Mouse (Mus musculus): Measurements from ENCODE around the gene Txnip. TPM values are rescaled to one million over a fixed set of nuclear protein-coding genes. Genes with fewer than 3 reads are reported as not detected.

Txnip gene
- polyA plus RNA-seq, 1 experiment from 2014 or later, result 257 TPM

- H3K4me2 ChIP-seq (ENCODE audit: low read length), result no peak overlapping the region
- H3K9ac ChIP-seq (ENCODE audit: low read length), result no peak overlapping the region; the same call in 1 of the 2 replicates
- no peaks in the 10 kb centered on the region for H3K27me3 ChIP-seq (ENCODE audit: control insufficient read depth, insufficient read depth, low read length)
- H3K4me1 ChIP-seq (ENCODE audit: control insufficient read depth in 2 of 2, insufficient read depth in 2 of 2, low read length in 2 of 2), result peaks cover 21 to 35% of the 10 kb centered on the region in 2 experiments
- ATAC-seq (ENCODE audit: insufficient number of reproducible peaks, insufficient read depth, low FRiP score, low read depth), result no peak
- H3K9me3 ChIP-seq (ENCODE audit: control insufficient read depth, low read length), result no peaks in the 10 kb centered on the region
- H3K36me3 ChIP-seq (ENCODE audit: control insufficient read depth, insufficient read depth, low read length), result no peaks in the 10 kb centered on the region
- 56% methylated on average over 6 of the region's 6 CpGs for WGBS
- no peak overlapping the region for H3K4me3 ChIP-seq (ENCODE audit: control insufficient read depth in 1 of 2, insufficient read depth in 1 of 2, low read depth in 1 of 2, low read length in 2 of 2)
- no peak overlapping the region for H3K27ac ChIP-seq (replicated peaks in 1 of 2; ENCODE audit: control insufficient read depth in 1 of 2, insufficient read depth in 1 of 2, low read depth in 2 of 2, low read length in 2 of 2)
These were observed 23.4 kb downstream of the Txnip start for GRCm38 (mm10) chr3:96581141-96581540.

GRCm38 (mm10) chr3:96581771-96582515 is 24.2 kb downstream of the Txnip start:
- H3K9ac ChIP-seq (ENCODE audit: low read length), result no peak overlapping the region; the same call in 1 of the 2 replicates
- H3K9me3 ChIP-seq (ENCODE audit: control insufficient read depth, low read length), result no peaks in the 10 kb centered on the region
- H3K36me3 ChIP-seq (ENCODE audit: control insufficient read depth, insufficient read depth, low read length), result no peaks in the 10 kb centered on the region
- H3K27me3 ChIP-seq (ENCODE audit: control insufficient read depth, insufficient read depth, low read length), result no peaks in the 10 kb centered on the region
- H3K4me2 ChIP-seq (ENCODE audit: low read length), result no peak overlapping the region
- H3K4me3 ChIP-seq (ENCODE audit: control insufficient read depth in 1 of 2, insufficient read depth in 1 of 2, low read depth in 1 of 2, low read length in 2 of 2), result no peak overlapping the region
- no peak overlapping the region for H3K27ac ChIP-seq (replicated peaks in 1 of 2; ENCODE audit: control insufficient read depth in 1 of 2, insufficient read depth in 1 of 2, low read depth in 2 of 2, low read length in 2 of 2)
- 77% methylated on average over 16 of the region's 16 CpGs for WGBS
- no peak for ATAC-seq (ENCODE audit: insufficient number of reproducible peaks, insufficient read depth, low FRiP score, low read depth)
- H3K4me1 ChIP-seq (ENCODE audit: control insufficient read depth in 2 of 2, insufficient read depth in 2 of 2, low read length in 2 of 2), result peaks cover 15 to 31% of the 10 kb centered on the region in 2 experiments

GRCm38 (mm10) chr3:96583386-96583785 is 25.6 kb downstream of the Txnip start:
- WGBS, result 87% methylated on average over 5 of the region's 5 CpGs
- no peak overlapping the region for H3K27ac ChIP-seq (replicated peaks in 1 of 2; ENCODE audit: control insufficient read depth in 1 of 2, insufficient read depth in 1 of 2, low read depth in 2 of 2, low read length in 2 of 2)
- ATAC-seq (ENCODE audit: insufficient number of reproducible peaks, insufficient read depth, low FRiP score, low read depth), result no peak

GRCm38 (mm10) chr3:96590657-96591056 is 32.9 kb downstream of the Txnip start:
- H3K4me3 ChIP-seq (ENCODE audit: control insufficient read depth in 1 of 2, insufficient read depth in 1 of 2, low read depth in 1 of 2, low read length in 2 of 2), result no peak overlapping the region
- no peaks in the 10 kb centered on the region for H3K36me3 ChIP-seq (ENCODE audit: control insufficient read depth, insufficient read depth, low read length)
- ATAC-seq (ENCODE audit: insufficient number of reproducible peaks, insufficient read depth, low FRiP score, low read depth), result no peak
- H3K4me1 ChIP-seq (ENCODE audit: control insufficient read depth in 2 of 2, insufficient read depth in 2 of 2, low read length in 2 of 2), result peaks cover 3 to 15% of the 10 kb centered on the region in 2 experiments; a peak in 3 of 4 replicates
- no peak overlapping the region for H3K4me2 ChIP-seq (ENCODE audit: low read length)
- no peaks in the 10 kb centered on the region for H3K9me3 ChIP-seq (ENCODE audit: control insufficient read depth, low read length)
- H3K27me3 ChIP-seq (ENCODE audit: control insufficient read depth, insufficient read depth, low read length), result no peaks in the 10 kb centered on the region
- no peak overlapping the region for H3K27ac ChIP-seq (replicated peaks in 1 of 2; ENCODE audit: control insufficient read depth in 1 of 2, insufficient read depth in 1 of 2, low read depth in 2 of 2, low read length in 2 of 2)
- WGBS, result 82% methylated on average over 4 of the region's 4 CpGs
- no peak overlapping the region for H3K9ac ChIP-seq (ENCODE audit: low read length)

More at GRCm38 (mm10) chr3:96583386-96583785, 25.6 kb downstream of the Txnip start:
- H3K4me2 ChIP-seq (ENCODE audit: low read length), result no peak overlapping the region
- H3K4me3 ChIP-seq (ENCODE audit: control insufficient read depth in 1 of 2, insufficient read depth in 1 of 2, low read depth in 1 of 2, low read length in 2 of 2), result no peak overlapping the region
- H3K36me3 ChIP-seq (ENCODE audit: control insufficient read depth, insufficient read depth, low read length), result no peaks in the 10 kb centered on the region
- no peaks in the 10 kb centered on the region for H3K27me3 ChIP-seq (ENCODE audit: control insufficient read depth, insufficient read depth, low read length)
- H3K9ac ChIP-seq (ENCODE audit: low read length), result no peak overlapping the region
- H3K9me3 ChIP-seq (ENCODE audit: control insufficient read depth, low read length), result no peaks in the 10 kb centered on the region
- H3K4me1 ChIP-seq (ENCODE audit: control insufficient read depth in 2 of 2, insufficient read depth in 2 of 2, low read length in 2 of 2), result peaks cover 7 to 22% of the 10 kb centered on the region in 2 experiments

- under 1% methylated on average over 10 of the region's 10 CpGs for WGBS
- Histone ChIP-seq H3K27ac (replicated peaks in 1 of 2; ENCODE audit: control insufficient read depth in 1 of 2, insufficient read depth in 1 of 2, low read depth in 2 of 2, low read length in 2 of 2) (peak overlapping the region; percentile 87 to 88), H3K9ac (ENCODE audit: low read length) (peak overlapping the region; percentile 82), H3K4me1 (ENCODE audit: control insufficient read depth in 2 of 2, insufficient read depth in 2 of 2, low read length in 2 of 2) (peaks cover 8 to 32% of the 10 kb centered on the region in 2 experiments; a peak in 3 of 4 replicates), H3K36me3 (ENCODE audit: control insufficient read depth, insufficient read depth, low read length) (no peaks in the 10 kb centered on the region), H3K9me3 (ENCODE audit: control insufficient read depth, low read length) (no peaks in the 10 kb centered on the region), H3K4me3 (ENCODE audit: control insufficient read depth in 1 of 2, insufficient read depth in 1 of 2, low read depth in 1 of 2, low read length in 2 of 2) (peak overlapping the region; percentile 68 to 85), H3K27me3 (ENCODE audit: control insufficient read depth, insufficient read depth, low read length) (no peaks in the 10 kb centered on the region), H3K4me2 (ENCODE audit: low read length) (peak overlapping the region; percentile 85)
- ATAC-seq (ENCODE audit: insufficient number of reproducible peaks, insufficient read depth, low FRiP score, low read depth), result no peak
These were observed 35.6 kb downstream of the Txnip start for GRCm38 (mm10) chr3:96593374-96593773.

GRCm38 (mm10) chr3:96593790-96594560 is 36.2 kb downstream of the Txnip start, which contains the start of gene Polr3gl:
Polr3gl (minus strand) TSS chr3:96594181.
- peak within 1 kb of the TSS; percentile 85 for H3K4me2 ChIP-seq (ENCODE audit: low read length)
- H3K9ac ChIP-seq (ENCODE audit: low read length), result peak within 1 kb of the TSS; percentile 82
- peaks cover 8 to 37% of the 10 kb centered on the region in 2 experiments; a peak in 3 of 4 replicates for H3K4me1 ChIP-seq (ENCODE audit: control insufficient read depth in 2 of 2, insufficient read depth in 2 of 2, low read length in 2 of 2)
- under 1% methylated on average over 36 of the region's 38 CpGs for WGBS
- no peaks in the 10 kb centered on the region for H3K27me3 ChIP-seq (ENCODE audit: control insufficient read depth, insufficient read depth, low read length)
- H3K36me3 ChIP-seq (ENCODE audit: control insufficient read depth, insufficient read depth, low read length), result no peaks in the 10 kb centered on the region
- no peaks in the 10 kb centered on the region for H3K9me3 ChIP-seq (ENCODE audit: control insufficient read depth, low read length)
- peak; percentile 85 for ATAC-seq (ENCODE audit: insufficient number of reproducible peaks, insufficient read depth, low FRiP score, low read depth)
- H3K4me3 ChIP-seq (ENCODE audit: control insufficient read depth in 1 of 2, insufficient read depth in 1 of 2, low read depth in 1 of 2, low read length in 2 of 2), result peak within 1 kb of the TSS; percentile 68 to 85
- peak within 1 kb of the TSS; percentile 87 to 88 for H3K27ac ChIP-seq (replicated peaks in 1 of 2; ENCODE audit: control insufficient read depth in 1 of 2, insufficient read depth in 1 of 2, low read depth in 2 of 2, low read length in 2 of 2)

GRCm38 (mm10) chr3:96594851-96595250 is 37.1 kb downstream of the Txnip start:
- WGBS, result 81% methylated on average over 5 of the region's 5 CpGs
- H3K4me2 ChIP-seq (ENCODE audit: low read length), result no peak overlapping the region

More at GRCm38 (mm10) chr3:96594851-96595250, 37.1 kb downstream of the Txnip start:
- Histone ChIP-seq H3K4me1 (ENCODE audit: control insufficient read depth in 2 of 2, insufficient read depth in 2 of 2, low read length in 2 of 2) (peaks cover 8 to 39% of the 10 kb centered on the region in 2 experiments; a peak in 3 of 4 replicates), H3K27me3 (ENCODE audit: control insufficient read depth, insufficient read depth, low read length) (no peaks in the 10 kb centered on the region), H3K9ac (ENCODE audit: low read length) (no peak overlapping the region), H3K9me3 (ENCODE audit: control insufficient read depth, low read length) (no peaks in the 10 kb centered on the region), H3K4me3 (ENCODE audit: control insufficient read depth in 1 of 2, insufficient read depth in 1 of 2, low read depth in 1 of 2, low read length in 2 of 2) (no peak overlapping the region), H3K36me3 (ENCODE audit: control insufficient read depth, insufficient read depth, low read length) (no peaks in the 10 kb centered on the region), H3K27ac (replicated peaks in 1 of 2; ENCODE audit: control insufficient read depth in 1 of 2, insufficient read depth in 1 of 2, low read depth in 2 of 2, low read length in 2 of 2) (no peak overlapping the region)
- no peak for ATAC-seq (ENCODE audit: insufficient number of reproducible peaks, insufficient read depth, low FRiP score, low read depth)
